8 mouse cellular contexts compared by ENCODE assay signal in genomic region chr2:166021642-166022041, GRCm38 (mm10). TPM values are rescaled to one million over a fixed set of nuclear protein-coding genes. Genes with fewer than 3 reads are reported as not detected.
DNase-seq lines count a peak whose midpoint lies in the region; ATAC-seq lines count a peak whose summit lies in the region.

No protein-coding gene starts in this region.

- no peak for ATAC-seq in megakaryocyte progenitor cell, adult 5-6 weeks (replicated peaks; ENCODE audit: poor library complexity)

- DNase-seq in cerebellum, adult 18-20 months, result peak; percentile 20 to 24
- no peak for DNase-seq in cerebellum, adult 11-12 months
- peak; percentile 38 for DNase-seq in right cerebral cortex, adult 18-20 months
- DNase-seq in right cerebral cortex, postnatal 25 days, result no peak
- DNase-seq in kidney, adult 8-10 months, result peak; percentile 70
- DNase-seq in retina, postnatal 1 day, result peak; percentile 72
- no peak for DNase-seq in frontal cortex, postnatal 14 days (ENCODE audit: low spot score in 2 of 2)

RNA-seq across cellular contexts. Expression of gene Ncoa3, which starts 29.2 kb away (rescaled TPM):
- 16.2 and 17.7 TPM in 2 replicates for total RNA-seq in megakaryocyte progenitor cell, adult 5-6 weeks (2015)
- total RNA-seq in megakaryocyte progenitor cell, adult 5-6 weeks (2017), result 12.0 and 18.2 TPM in 2 replicates

Comparison
In these comparisons a context has a peak if more than half of its experiments do, and no peak if none do; other contexts are left out.
1. DNase-seq: peak in cerebellum, adult 18-20 months (2 of 2), right cerebral cortex, adult 18-20 months (single experiment), kidney, adult 8-10 months (2 of 2) and retina, postnatal 1 day (single experiment); none in cerebellum, adult 11-12 months (single experiment), right cerebral cortex, postnatal 25 days (single experiment) and frontal cortex, postnatal 14 days (0 of 2).